Mouse (Mus musculus) brain, embryonic 14.5 days (tissue): ENCODE results near the gene Hoxd10.

Experiments used
- CTCF ChIP-seq: fragments of 200-500 bp; IDR thresholded peaks from 2 replicates; pipeline ENCODE4 v1.5.1; 2012; ENCODE audit warnings: inconsistent platforms, mild to moderate bottlenecking, moderate library complexity, borderline replicate concordance; ENCODE audit not compliant: insufficient read depth, insufficient read length; ENCODE audit errors: extremely low read depth
- POLR2A ChIP-seq: fragments of 200-500 bp; IDR thresholded peaks from 2 replicates; pipeline ENCODE4 v1.6.1; 2012; ENCODE audit warnings: mild to moderate bottlenecking, inconsistent platforms, borderline replicate concordance; ENCODE audit not compliant: poor library complexity, insufficient read depth, insufficient read length, severe bottlenecking; ENCODE audit errors: extremely low read depth

DNA sequence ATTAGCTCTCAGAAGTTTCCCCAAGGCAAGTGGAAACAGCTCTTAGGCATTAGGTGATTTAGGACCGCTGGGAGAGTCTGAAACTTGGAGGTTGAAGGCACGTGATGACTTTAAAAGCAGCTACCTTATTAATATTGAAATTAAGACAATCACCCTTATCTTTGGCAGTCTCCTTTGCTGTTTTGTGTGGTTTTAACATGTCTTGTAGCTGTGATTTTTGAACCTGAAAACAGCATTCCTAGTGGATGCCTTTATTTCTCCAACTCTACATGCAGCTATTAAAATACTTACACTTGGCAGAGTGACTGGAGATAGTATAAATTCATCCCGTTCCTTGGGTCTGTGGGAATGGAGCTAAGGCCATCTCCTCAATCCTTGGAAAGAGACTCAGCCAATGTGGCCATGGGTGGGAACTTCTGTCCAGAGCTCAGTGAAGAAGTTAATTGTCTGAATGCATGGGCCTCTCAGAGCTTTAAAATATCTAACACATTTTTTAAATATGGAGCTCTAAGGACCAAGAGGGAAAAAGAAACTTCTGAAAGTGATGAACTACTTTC lies 21.0 kb upstream of the Hoxd10 start:
- TF ChIP-seq CTCF (no peak), POLR2A (no peak)
